Mouse (Mus musculus) mouse trophoblast stem cell (cell line): ENCODE data around the gene Acrbp.

ENCODE experiments used
- in situ Hi-C, 2 experiments: fragments of 300-500 bp; cut with MseI, MboI; formaldehyde crosslinking; loops; 2 replicates in 1 of 2; 3 replicates in 1 of 2; pipeline ENCODE4 v1.15.1; 2025

Acrbp gene

GRCm38 (mm10) chr6:125071170-125071895 lies 21.8 kb downstream of the Acrbp start:
- in situ Hi-C loops: no loop called here

GRCm38 (mm10) chr6:125071896-125072279 lies 22.4 kb downstream of the Acrbp start:
- in situ Hi-C loops: no loop called here

- in situ Hi-C loops: no loop called here
These were observed 24.3 kb downstream of the Acrbp start for GRCm38 (mm10) chr6:125073825-125074224.

- in situ Hi-C loops: loop anchor here (5.0 kb wide), 1 partner anchor 34 kb away; the partner anchor contains the start of gene Acrbp (in 2 of the 2)
These were observed 31.9 kb downstream of the Acrbp start for GRCm38 (mm10) chr6:125081394-125081793.

- in situ Hi-C loops: loop anchor here (5.0 kb wide), 1 partner anchor 35 kb away; the partner anchor contains the start of gene Acrbp (in 2 of the 2)
These were observed 32.5 kb downstream of the Acrbp start for GRCm38 (mm10) chr6:125081797-125082560.

- in situ Hi-C loops: loop anchor here (5.0 kb wide), 1 partner anchor 36 kb away; the partner anchor contains the start of gene Acrbp (in 2 of the 2)
These were observed 33.4 kb downstream of the Acrbp start for GRCm38 (mm10) chr6:125082801-125083386.

- in situ Hi-C loops: loop anchor here (5.0 kb wide), 1 partner anchor 37 kb away; the partner anchor contains the start of gene Acrbp (in 2 of the 2)
These were observed 34.9 kb downstream of the Acrbp start for GRCm38 (mm10) chr6:125084424-125084823.

- in situ Hi-C loops: no loop called here
These were observed 38.4 kb downstream of the Acrbp start for GRCm38 (mm10) chr6:125087937-125088336.

GRCm38 (mm10) chr6:125088561-125089321 lies 39.3 kb downstream of the Acrbp start:
- in situ Hi-C loops: no loop called here

GRCm38 (mm10) chr6:125089521-125090321 lies 40.2 kb downstream of the Acrbp start:
- in situ Hi-C loops: no loop called here

- in situ Hi-C loops: no loop called here
These were observed 41.0 kb downstream of the Acrbp start for GRCm38 (mm10) chr6:125090341-125091085.

GRCm38 (mm10) chr6:125092372-125092771 lies 42.9 kb downstream of the Acrbp start:
- in situ Hi-C loops: no loop called here

GRCm38 (mm10) chr6:125094843-125095242 lies 45.4 kb downstream of the Acrbp start:
- in situ Hi-C loops: no loop called here

- in situ Hi-C loops: no loop called here
These were observed 46.1 kb downstream of the Acrbp start, which contains the start of gene Chd4 for GRCm38 (mm10) chr6:125095391-125096278. TSS of gene Chd4 (plus strand) at chr6:125095981.

GRCm38 (mm10) chr6:125096279-125096596 lies 46.7 kb downstream of the Acrbp start:
- in situ Hi-C loops: no loop called here

- in situ Hi-C loops: no loop called here
These were observed 47.3 kb downstream of the Acrbp start for GRCm38 (mm10) chr6:125096597-125097345.

GRCm38 (mm10) chr6:125097346-125097689 lies 47.8 kb downstream of the Acrbp start:
- in situ Hi-C loops: no loop called here

- in situ Hi-C loops: no loop called here
These were observed 48.5 kb downstream of the Acrbp start for GRCm38 (mm10) chr6:125097951-125098350.
